Mouse (Mus musculus) thymus, adult 2 months (tissue): Measurements from ENCODE around the gene Olfr433. TPM values are rescaled to one million over a fixed set of nuclear protein-coding genes. Genes with fewer than 3 reads are reported as not detected.

Experiments used
- DNase-seq: peaks from one replicate; pipeline ENCODE4 v3.0.0; 2021
- H3K27ac ChIP-seq: fragments of 200-500 bp; 2 replicates; pipeline ENCODE4 v1.5.1; 2012; ENCODE audit warnings: low read length, control low read depth; ENCODE audit not compliant: control insufficient read depth, insufficient read depth
- H3K27me3 ChIP-seq: fragments of 200-500 bp; 2 replicates; pipeline ENCODE4 v1.6.1; 2012; ENCODE audit warnings: mild to moderate bottlenecking, low read length, moderate library complexity, mixed read lengths; ENCODE audit not compliant: control insufficient read depth, insufficient read depth
- H3K36me3 ChIP-seq: fragments of 200-500 bp; 2 replicates; pipeline ENCODE4 v1.6.1; 2012; ENCODE audit warnings: mild to moderate bottlenecking, low read length, moderate library complexity; ENCODE audit not compliant: control insufficient read depth, insufficient read depth
- H3K4me1 ChIP-seq: fragments of 200-500 bp; replicated peaks from 2 replicates; pipeline ENCODE4 v1.6.1; 2012; ENCODE audit warnings: low read length; ENCODE audit not compliant: control insufficient read depth, insufficient read depth
- H3K4me3 ChIP-seq: fragments of 200-500 bp; 2 replicates; pipeline ENCODE4 v1.5.1; 2012; ENCODE audit warnings: mild to moderate bottlenecking, low read length, control low read depth, moderate library complexity; ENCODE audit not compliant: control insufficient read depth, insufficient read depth
- CTCF ChIP-seq: fragments of 200-500 bp; IDR thresholded peaks from 2 replicates; pipeline ENCODE4 v1.5.1; 2012; ENCODE audit warnings: mild to moderate bottlenecking, control low read depth, low read length, moderate library complexity, borderline replicate concordance; ENCODE audit not compliant: control insufficient read depth, poor library complexity, insufficient read depth; ENCODE audit errors: extremely low read depth
- POLR2A ChIP-seq: fragments of 200-500 bp; IDR thresholded peaks from 2 replicates; pipeline ENCODE4 v1.6.1; 2012; ENCODE audit warnings: mild to moderate bottlenecking, low read length, control low read depth, moderate library complexity; ENCODE audit not compliant: control insufficient read depth, poor library complexity, insufficient read depth; ENCODE audit errors: extremely low read depth
- WGBS: fragments of 180-500 bp; shearing (Covaris S2); methylation state at CpG from one replicate; pipeline ENCODE4 v1.1.7; 2018; 5-methylcytosine and 5-hydroxymethylcytosine counted together
- polyA plus RNA-seq: library from polyadenylated mRNA; depleted of rRNA; stranded (reverse); fragments of >200 nt; gene quantifications from 2 replicates; pipeline ENCODE4 v1.2.3, GENCODE M21; 2012; rRNA removed

Olfr433 gene
- polyA plus RNA-seq, 1 experiment, result 0.89 TPM

DNA sequence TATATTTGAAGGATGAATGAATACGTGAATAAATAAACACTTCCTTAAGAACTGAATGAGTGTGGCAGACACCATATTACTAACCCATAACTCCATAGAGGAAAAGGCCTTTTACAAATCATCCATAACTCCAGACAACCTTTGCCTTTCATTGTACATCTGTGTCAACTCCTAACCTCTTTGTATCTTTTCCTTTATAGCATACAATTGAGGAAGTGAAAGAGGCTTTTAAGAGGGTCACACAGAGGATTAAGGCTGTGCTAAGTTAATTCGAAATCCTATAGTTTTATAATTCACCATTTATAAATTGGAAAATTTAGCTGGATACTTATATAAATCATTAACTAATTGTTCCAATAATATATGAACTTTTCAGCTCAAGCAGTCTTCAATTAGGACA is 14.7 kb downstream of the Olfr433 start:
- Histone ChIP-seq H3K27me3 (no peaks in the 10 kb centered on the region), H3K4me1 (0 out of 2 replicates have a peak, but pooled peaks cover 2% of the 10 kb centered on the region), H3K4me3 (no peak overlapping the region), H3K27ac (no peak overlapping the region), H3K36me3 (no peaks in the 10 kb centered on the region)
- 63% methylated on average over 2 of the region's 2 CpGs for WGBS
- no peak for TF ChIP-seq CTCF
- TF ChIP-seq POLR2A, result no peak
- DNase-seq, result no peak

DNA sequence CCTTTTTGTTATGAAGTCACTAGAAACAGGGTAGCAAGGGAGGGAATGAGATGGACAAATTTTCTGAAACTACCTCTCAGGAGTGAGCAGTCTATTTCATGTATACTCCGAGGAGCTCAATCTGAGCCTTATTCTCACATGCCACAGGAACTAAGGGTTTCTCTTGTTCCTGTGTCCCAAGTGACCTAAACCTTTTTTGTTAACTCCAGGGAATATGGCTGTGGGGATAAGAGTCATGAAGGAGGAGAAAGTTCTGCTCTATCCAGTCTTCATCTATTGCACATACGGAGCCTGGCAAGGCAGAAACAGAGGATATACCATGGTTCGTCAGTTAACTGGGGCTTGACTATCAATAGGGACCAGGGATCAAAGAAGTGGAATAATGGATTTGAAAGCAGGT is 25.8 kb downstream of the Olfr433 start, which contains the start of gene Olfr430:
Gene Olfr430 (plus strand): TSS at position 301 of the 400 bp plus-strand sequence.
- Histone ChIP-seq H3K27ac (no peak within 1 kb of the TSS), H3K4me1 (no peaks in the 10 kb centered on the region), H3K4me3 (no peak within 1 kb of the TSS), H3K36me3 (no peaks in the 10 kb centered on the region), H3K27me3 (no peaks in the 10 kb centered on the region)
- no peak for TF ChIP-seq CTCF
- no peak for TF ChIP-seq POLR2A
- DNase-seq, result no peak
- WGBS, result 95% methylated on average over 3 of the region's 3 CpGs

DNA sequence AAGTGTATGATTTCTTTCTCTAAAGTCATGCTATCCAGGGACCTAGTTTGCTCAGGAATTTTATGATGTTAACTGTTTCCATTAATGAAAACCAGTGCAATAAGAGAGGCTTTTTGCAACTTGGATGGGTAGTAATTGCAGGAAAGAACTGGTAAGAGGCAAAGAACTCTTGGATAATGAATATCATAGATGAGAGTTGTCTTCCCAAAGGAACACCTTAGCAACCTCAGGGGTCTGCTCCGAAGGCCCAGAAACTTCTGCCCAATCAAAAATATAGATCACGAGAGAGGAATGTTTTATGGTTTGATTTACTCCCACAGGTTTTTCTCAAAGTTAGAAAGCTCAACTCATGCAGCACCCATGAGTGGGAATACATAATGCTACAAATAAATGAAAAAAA is 43.5 kb downstream of the Olfr433 start, which contains the start of gene Olfr429:
Gene Olfr429 (plus strand): TSS at position 301 of the 400 bp plus-strand sequence.
- 96% methylated on average over 2 of the region's 2 CpGs for WGBS
- TF ChIP-seq POLR2A (no peak), CTCF (no peak)
- H3K4me3 ChIP-seq, result no peak within 1 kb of the TSS
- H3K4me1 ChIP-seq, result no peaks in the 10 kb centered on the region
- DNase-seq, result no peak
- no peaks in the 10 kb centered on the region for H3K27me3 ChIP-seq
- no peaks in the 10 kb centered on the region for H3K36me3 ChIP-seq
- no peak within 1 kb of the TSS for H3K27ac ChIP-seq

Other genes starting within 250 kb of the Olfr433 start
- gene Ifi211, start 127.7 kb upstream of the Olfr433 start, polyA plus RNA-seq, result 2.2 and 2.8 TPM in 2 replicates
- 12.3 and 14.5 TPM in 2 replicates for gene Mndal, start 98.2 kb upstream of the Olfr433 start, polyA plus RNA-seq
- gene Ifi203, start 98.0 kb upstream of the Olfr433 start, polyA plus RNA-seq, result 19.0 and 27.7 TPM in 2 replicates
- 0.06 and 0.40 TPM in 2 replicates for gene Ifi202b, start 58.0 kb upstream of the Olfr433 start, polyA plus RNA-seq
- 1.2 and 2.7 TPM in 2 replicates for gene Ifi205, start 8.9 kb upstream of the Olfr433 start, polyA plus RNA-seq
- 0.71 TPM in 1 of 2 replicates, not detected in the other for gene Olfr432, start 8.5 kb downstream of the Olfr433 start, polyA plus RNA-seq
- not detected in 2 replicates for gene Olfr430, start 25.9 kb downstream of the Olfr433 start, polyA plus RNA-seq
- not detected in 2 replicates for gene Olfr429, start 43.6 kb downstream of the Olfr433 start, polyA plus RNA-seq
- not detected in 2 replicates for gene Olfr427, start 56.2 kb downstream of the Olfr433 start, polyA plus RNA-seq
- gene Olfr231, start 80.5 kb downstream of the Olfr433 start, polyA plus RNA-seq, result not detected in 2 replicates
- 0.11 TPM in 1 of 2 replicates, not detected in the other for gene Olfr424, start 90.8 kb downstream of the Olfr433 start, polyA plus RNA-seq
- not detected in 2 replicates for gene Olfr420, start 114.9 kb downstream of the Olfr433 start, polyA plus RNA-seq
- 0.01 and 0.08 TPM in 2 replicates for gene Spta1, start 132.1 kb downstream of the Olfr433 start, polyA plus RNA-seq
- gene Olfr419, start 211.4 kb downstream of the Olfr433 start, polyA plus RNA-seq, result not detected in 2 replicates